Mouse (Mus musculus) thymus, adult 2 months (tissue): Measurements from ENCODE around the gene Igdcc4.

ENCODE experiments used
- CTCF ChIP-seq: fragments of 200-500 bp; IDR thresholded peaks from 2 replicates; pipeline ENCODE4 v1.5.1; 2012; ENCODE audit warnings: mild to moderate bottlenecking, control low read depth, low read length, moderate library complexity, borderline replicate concordance; ENCODE audit not compliant: control insufficient read depth, poor library complexity, insufficient read depth; ENCODE audit errors: extremely low read depth
- POLR2A ChIP-seq: fragments of 200-500 bp; IDR thresholded peaks from 2 replicates; pipeline ENCODE4 v1.6.1; 2012; ENCODE audit warnings: mild to moderate bottlenecking, low read length, control low read depth, moderate library complexity; ENCODE audit not compliant: control insufficient read depth, poor library complexity, insufficient read depth; ENCODE audit errors: extremely low read depth

- TF ChIP-seq CTCF (no peak), POLR2A (no peak)
Measured at GRCm38 (mm10) chr9:65087490-65087889, 13.8 kb upstream of the Igdcc4 start.
